Comparison of ENCODE assay signal across 9 mouse cellular contexts in genomic region chr7:35836851-35837250, GRCm38 (mm10). TPM values are rescaled to one million over a fixed set of nuclear protein-coding genes. Genes with fewer than 3 reads are reported as not detected.
DNase-seq lines count a peak whose midpoint lies in the region; ATAC-seq lines count a peak whose summit lies in the region.
"Had no signal": no experiment of that assay in that cellular context is flagged by ENCODE, and none has a peak within 500 bp of the region (broad histone marks: within the 10 kb centered on the region; RNA-seq: fewer than 3 reads in every experiment).

No protein-coding gene starts in this region.

- intact Hi-C loops in left cerebral cortex, postnatal 10 days (cut with DNase I): no loop called here

- WGBS in heart, embryonic 11.5 days (ENCODE audit: insufficient replicate concordance): 52% methylated on average over 19 of the region's 19 CpGs
- WGBS in heart, embryonic 15.5 days: 22% methylated on average over 19 of the region's 19 CpGs

- no peak overlapping the region for H3K27ac ChIP-seq in heart, embryonic 11.5 days (ENCODE audit: low read depth, low read length)
- H3K27ac ChIP-seq in heart, embryonic 15.5 days: no peak overlapping the region
- H3K27ac ChIP-seq: embryonic facial prominence, embryonic 12.5 days had no signal

- H3K4me3 ChIP-seq in heart, embryonic 11.5 days (ENCODE audit: low read depth, low read length): no peak overlapping the region
- H3K4me3 ChIP-seq in heart, embryonic 15.5 days: no peak overlapping the region
- H3K4me3 ChIP-seq: embryonic facial prominence, embryonic 12.5 days had no signal

- H3K4me1 ChIP-seq in heart, embryonic 11.5 days (ENCODE audit: control insufficient read depth, insufficient read depth, low read length): no peaks in the 10 kb centered on the region
- H3K4me1 ChIP-seq in heart, embryonic 15.5 days (replicated peaks): peaks cover 3% of the 10 kb centered on the region; the same call in 1 of the 2 replicates
- H3K4me1 ChIP-seq: embryonic facial prominence, embryonic 12.5 days had no signal

- H3K9ac ChIP-seq in heart, embryonic 11.5 days (ENCODE audit: low read depth, low read length): no peak overlapping the region
- no peak overlapping the region for H3K9ac ChIP-seq in heart, embryonic 15.5 days
- H3K9ac ChIP-seq: embryonic facial prominence, embryonic 12.5 days had no signal

- peak; percentile 44 to 52 for DNase-seq in heart, adult 18-20 months
- DNase-seq in fibroblast of lung, adult 2 months (ENCODE audit: low read depth): peak; percentile 19
- DNase-seq in left cerebral cortex, postnatal 10 days (ENCODE audit: extremely low spot score in 1 of 2, low spot score in 2 of 2): peak; percentile 42 to 56
- DNase-seq in right cerebral cortex, postnatal 10 days (ENCODE audit: low spot score in 2 of 2): peak; percentile 59 to 67
- no peak for DNase-seq in thymus, adult 18-20 months
- no peak for DNase-seq in natural killer cell, adult 2 months (ENCODE audit: low spot score in 2 of 2)

- H3K36me3 ChIP-seq in heart, embryonic 11.5 days (ENCODE audit: control insufficient read depth, insufficient read depth, low read length): no peaks in the 10 kb centered on the region
- H3K36me3 ChIP-seq in heart, embryonic 15.5 days: no peaks in the 10 kb centered on the region
- H3K36me3 ChIP-seq: embryonic facial prominence, embryonic 12.5 days had no signal

- no peak for ATAC-seq in heart, embryonic 11.5 days (replicated peaks; ENCODE audit: insufficient number of reproducible peaks, low FRiP score, low TSS enrichment)
- peak; percentile 80 for ATAC-seq in heart, embryonic 15.5 days (replicated peaks; ENCODE audit: insufficient number of reproducible peaks, insufficient read depth, low FRiP score, low read depth)

- no peaks in the 10 kb centered on the region for H3K9me3 ChIP-seq in heart, embryonic 11.5 days (replicated peaks; ENCODE audit: control insufficient read depth, low read length)
- H3K9me3 ChIP-seq in heart, embryonic 15.5 days (replicated peaks): no peaks in the 10 kb centered on the region
- H3K9me3 ChIP-seq: embryonic facial prominence, embryonic 12.5 days had no signal

- H3K27me3 ChIP-seq in heart, embryonic 11.5 days (ENCODE audit: control insufficient read depth, insufficient read depth, low read length): no peaks in the 10 kb centered on the region
- H3K27me3 ChIP-seq in heart, embryonic 15.5 days: 0 out of 2 replicates have a peak, but pooled peaks cover 3% of the 10 kb centered on the region
- H3K27me3 ChIP-seq: embryonic facial prominence, embryonic 12.5 days had no signal

- no peak overlapping the region for H3K4me2 ChIP-seq in heart, embryonic 11.5 days
- peak overlapping the region; percentile 35 for H3K4me2 ChIP-seq in heart, embryonic 15.5 days
- H3K4me2 ChIP-seq: embryonic facial prominence, embryonic 12.5 days had no signal

RNA-seq across cellular contexts. Expression of gene Zfp507, which starts 34.0 kb away (rescaled TPM):
- total RNA-seq in heart, adult 18-20 months (2021): 10 to 100 TPM; 13.0 to 13.9 TPM
- 11.6 and 14.4 TPM in 2 replicates for polyA plus RNA-seq in heart, embryonic 11.5 days (2014; fragmentation: Nextera tagmentation; extraction: Ambion mirVana)
- polyA plus RNA-seq in heart, embryonic 15.5 days (2015; fragmentation: Nextera tagmentation; extraction: Ambion mirVana): 11.1 and 11.9 TPM in 2 replicates
- total RNA-seq in left cerebral cortex, postnatal 10 days (2021): 10 to 100 TPM; 29.3 to 32.4 TPM

Comparison
In these comparisons a context has a peak if more than half of its experiments do, and no peak if none do; other contexts are left out.
1. DNase-seq: peak in heart, adult 18-20 months (2 of 2), fibroblast of lung, adult 2 months (single experiment), left cerebral cortex, postnatal 10 days (2 of 2) and right cerebral cortex, postnatal 10 days (2 of 2); none in thymus, adult 18-20 months (0 of 2) and natural killer cell, adult 2 months (0 of 2).